Mouse (Mus musculus): ENCODE data around the gene Hjurp.

GRCm38 (mm10) chr1:88318531-88319060 lies 41.2 kb upstream of the Hjurp start:
- TF ChIP-seq CTCF (conservative IDR thresholded peaks at IDR 0.05; ENCODE audit: insufficient read depth, insufficient read length, low read depth, low read length) (peak; percentile 62), POLR2A (IDR thresholded peaks at IDR 0.05; ENCODE audit: low read depth, low read length) (no peak)

Measured in kidney, adult 2 months (tissue).